Mouse (Mus musculus): ENCODE results near the gene Rasl12. TPM values are rescaled to one million over a fixed set of nuclear protein-coding genes. Genes with fewer than 3 reads are reported as not detected.
A peak's percentile ranks its signal among the peaks of the same experiment; 100 is the strongest.

The Rasl12 gene
- polyA plus RNA-seq, 1 experiment from 2014 or later: 2.5 TPM

GRCm38 (mm10) chr9:65435671-65436301, 37.5 kb downstream of the Rasl12 start, which contains the start of gene Mtfmt:
Gene Mtfmt (plus strand): TSS chr9:65435782.
- H3K36me3 ChIP-seq (ENCODE audit: control insufficient read depth, insufficient read depth, low read length): 0 out of 2 replicates have a peak, but pooled peaks cover 2% of the 10 kb centered on the region
- WGBS (ENCODE audit: insufficient replicate concordance): under 1% methylated on average over 52 of the region's 54 CpGs
- H3K4me3 ChIP-seq (ENCODE audit: low read depth, low read length): peak within 1 kb of the TSS; percentile 89
- peaks cover 4% of the 10 kb centered on the region; the same call in 1 of the 2 replicates for H3K4me1 ChIP-seq (ENCODE audit: control insufficient read depth, insufficient read depth, low read length)
- peak; percentile 74 for ATAC-seq (replicated peaks; ENCODE audit: insufficient number of reproducible peaks, low FRiP score, low TSS enrichment)
- H3K27me3 ChIP-seq (ENCODE audit: control insufficient read depth, insufficient read depth, low read length): no peaks in the 10 kb centered on the region
- H3K9ac ChIP-seq (ENCODE audit: low read depth, low read length): peak within 1 kb of the TSS; percentile 82
- H3K27ac ChIP-seq (ENCODE audit: low read depth, low read length): 0 out of 2 replicates have a peak within 1 kb of the TSS, but pooled peaks have one; percentile 25
- peak within 1 kb of the TSS; percentile 65 for H3K4me2 ChIP-seq
- H3K9me3 ChIP-seq (replicated peaks; ENCODE audit: control insufficient read depth, low read length): no peaks in the 10 kb centered on the region

- Histone ChIP-seq H3K4me1 (ENCODE audit: control insufficient read depth, insufficient read depth, low read length) (no peaks in the 10 kb centered on the region), H3K9me3 (replicated peaks; ENCODE audit: control insufficient read depth, low read length) (no peaks in the 10 kb centered on the region), H3K27ac (ENCODE audit: low read depth, low read length) (no peak overlapping the region), H3K27me3 (ENCODE audit: control insufficient read depth, insufficient read depth, low read length) (no peaks in the 10 kb centered on the region), H3K9ac (ENCODE audit: low read depth, low read length) (no peak overlapping the region), H3K36me3 (ENCODE audit: control insufficient read depth, insufficient read depth, low read length) (peaks cover 20% of the 10 kb centered on the region), H3K4me2 (no peak overlapping the region), H3K4me3 (ENCODE audit: low read depth, low read length) (no peak overlapping the region)
- no peak for ATAC-seq (replicated peaks; ENCODE audit: insufficient number of reproducible peaks, low FRiP score, low TSS enrichment)
- WGBS (ENCODE audit: insufficient replicate concordance): 91% methylated on average over 4 of the region's 4 CpGs
Observed at GRCm38 (mm10) chr9:65444692-65445091, 46.4 kb downstream of the Rasl12 start.

GRCm38 (mm10) chr9:65447951-65448350, 49.6 kb downstream of the Rasl12 start:
- ATAC-seq (replicated peaks; ENCODE audit: insufficient number of reproducible peaks, low FRiP score, low TSS enrichment): no peak
- H3K36me3 ChIP-seq (ENCODE audit: control insufficient read depth, insufficient read depth, low read length): peaks cover 17% of the 10 kb centered on the region
- WGBS (ENCODE audit: insufficient replicate concordance): 87% methylated on average over 6 of the region's 6 CpGs

GRCm38 (mm10) chr9:65458975-65459374, 60.7 kb downstream of the Rasl12 start:
- WGBS (ENCODE audit: insufficient replicate concordance): 83% methylated on average over 2 of the region's 2 CpGs
- H3K9ac ChIP-seq (ENCODE audit: low read depth, low read length): no peak overlapping the region

More at GRCm38 (mm10) chr9:65447951-65448350, 49.6 kb downstream of the Rasl12 start:
- Histone ChIP-seq H3K9ac (ENCODE audit: low read depth, low read length) (no peak overlapping the region), H3K4me2 (no peak overlapping the region), H3K27me3 (ENCODE audit: control insufficient read depth, insufficient read depth, low read length) (no peaks in the 10 kb centered on the region), H3K27ac (ENCODE audit: low read depth, low read length) (no peak overlapping the region), H3K4me3 (ENCODE audit: low read depth, low read length) (no peak overlapping the region), H3K9me3 (replicated peaks; ENCODE audit: control insufficient read depth, low read length) (no peaks in the 10 kb centered on the region), H3K4me1 (ENCODE audit: control insufficient read depth, insufficient read depth, low read length) (no peaks in the 10 kb centered on the region)

GRCm38 (mm10) chr9:65460198-65460597, 61.9 kb downstream of the Rasl12 start:
- H3K4me3 ChIP-seq (ENCODE audit: low read depth, low read length): peak overlapping the region; percentile 87
- peak overlapping the region; percentile 66; the same call in 1 of the 2 replicates for H3K27ac ChIP-seq (ENCODE audit: low read depth, low read length)
- 54% methylated on average over 3 of the region's 3 CpGs for WGBS (ENCODE audit: insufficient replicate concordance)
- H3K9me3 ChIP-seq (replicated peaks; ENCODE audit: control insufficient read depth, low read length): no peaks in the 10 kb centered on the region
- peak overlapping the region; percentile 84 for H3K9ac ChIP-seq (ENCODE audit: low read depth, low read length)
- H3K36me3 ChIP-seq (ENCODE audit: control insufficient read depth, insufficient read depth, low read length): no peaks in the 10 kb centered on the region
- H3K4me2 ChIP-seq: peak overlapping the region; percentile 78
- no peaks in the 10 kb centered on the region for H3K27me3 ChIP-seq (ENCODE audit: control insufficient read depth, insufficient read depth, low read length)
- peaks cover 14% of the 10 kb centered on the region for H3K4me1 ChIP-seq (ENCODE audit: control insufficient read depth, insufficient read depth, low read length)
- ATAC-seq (replicated peaks; ENCODE audit: insufficient number of reproducible peaks, low FRiP score, low TSS enrichment): no peak

More at GRCm38 (mm10) chr9:65458975-65459374, 60.7 kb downstream of the Rasl12 start:
- no peaks in the 10 kb centered on the region for H3K27me3 ChIP-seq (ENCODE audit: control insufficient read depth, insufficient read depth, low read length)
- H3K36me3 ChIP-seq (ENCODE audit: control insufficient read depth, insufficient read depth, low read length): no peaks in the 10 kb centered on the region
- no peak overlapping the region for H3K27ac ChIP-seq (ENCODE audit: low read depth, low read length)
- H3K4me1 ChIP-seq (ENCODE audit: control insufficient read depth, insufficient read depth, low read length): peaks cover 14% of the 10 kb centered on the region
- H3K9me3 ChIP-seq (replicated peaks; ENCODE audit: control insufficient read depth, low read length): no peaks in the 10 kb centered on the region
- no peak for ATAC-seq (replicated peaks; ENCODE audit: insufficient number of reproducible peaks, low FRiP score, low TSS enrichment)
- H3K4me2 ChIP-seq: no peak overlapping the region
- no peak overlapping the region for H3K4me3 ChIP-seq (ENCODE audit: low read depth, low read length)

- Histone ChIP-seq H3K36me3 (ENCODE audit: control insufficient read depth, insufficient read depth, low read length) (peaks cover under 1% of the 10 kb centered on the region; the same call in 1 of the 2 replicates), H3K9ac (ENCODE audit: low read depth, low read length) (peak within 1 kb of the TSS; percentile 84)
- WGBS (ENCODE audit: insufficient replicate concordance): under 1% methylated on average over 53 of the region's 53 CpGs
Observed at GRCm38 (mm10) chr9:65460732-65461442, 62.6 kb downstream of the Rasl12 start, which contains the start of gene Spg21. Gene Spg21 (plus strand): TSS chr9:65460947.

GRCm38 (mm10) chr9:65462544-65462943, 64.2 kb downstream of the Rasl12 start:
- Histone ChIP-seq H3K4me1 (ENCODE audit: control insufficient read depth, insufficient read depth, low read length) (peaks cover 14% of the 10 kb centered on the region), H3K27me3 (ENCODE audit: control insufficient read depth, insufficient read depth, low read length) (no peaks in the 10 kb centered on the region), H3K9ac (ENCODE audit: low read depth, low read length) (no peak overlapping the region), H3K36me3 (ENCODE audit: control insufficient read depth, insufficient read depth, low read length) (peaks cover 4% of the 10 kb centered on the region; the same call in 1 of the 2 replicates), H3K4me2 (peak overlapping the region; percentile 6; the same call in 1 of the 2 replicates), H3K4me3 (ENCODE audit: low read depth, low read length) (no peak overlapping the region), H3K9me3 (replicated peaks; ENCODE audit: control insufficient read depth, low read length) (no peaks in the 10 kb centered on the region), H3K27ac (ENCODE audit: low read depth, low read length) (no peak overlapping the region)
- ATAC-seq (replicated peaks; ENCODE audit: insufficient number of reproducible peaks, low FRiP score, low TSS enrichment): no peak
- 65% methylated on average over 5 of the region's 5 CpGs for WGBS (ENCODE audit: insufficient replicate concordance)

More at GRCm38 (mm10) chr9:65460732-65461442, 62.6 kb downstream of the Rasl12 start, which contains the start of gene Spg21:
- ATAC-seq (replicated peaks; ENCODE audit: insufficient number of reproducible peaks, low FRiP score, low TSS enrichment): peak; percentile 91
- Histone ChIP-seq H3K4me1 (ENCODE audit: control insufficient read depth, insufficient read depth, low read length) (peaks cover 14% of the 10 kb centered on the region), H3K4me2 (peak within 1 kb of the TSS; percentile 78), H3K27ac (ENCODE audit: low read depth, low read length) (peak within 1 kb of the TSS; percentile 72), H3K27me3 (ENCODE audit: control insufficient read depth, insufficient read depth, low read length) (no peaks in the 10 kb centered on the region), H3K4me3 (ENCODE audit: low read depth, low read length) (peak within 1 kb of the TSS; percentile 87), H3K9me3 (replicated peaks; ENCODE audit: control insufficient read depth, low read length) (no peaks in the 10 kb centered on the region)

GRCm38 (mm10) chr9:65464161-65464560, 65.9 kb downstream of the Rasl12 start:
- H3K4me3 ChIP-seq (ENCODE audit: low read depth, low read length): no peak overlapping the region
- H3K4me2 ChIP-seq: no peak overlapping the region
- 87% methylated on average over 6 of the region's 6 CpGs for WGBS (ENCODE audit: insufficient replicate concordance)
- ATAC-seq (replicated peaks; ENCODE audit: insufficient number of reproducible peaks, low FRiP score, low TSS enrichment): no peak
- H3K36me3 ChIP-seq (ENCODE audit: control insufficient read depth, insufficient read depth, low read length): peaks cover 4% of the 10 kb centered on the region; the same call in 1 of the 2 replicates
- peaks cover 14% of the 10 kb centered on the region for H3K4me1 ChIP-seq (ENCODE audit: control insufficient read depth, insufficient read depth, low read length)
- H3K27ac ChIP-seq (ENCODE audit: low read depth, low read length): no peak overlapping the region
- H3K9ac ChIP-seq (ENCODE audit: low read depth, low read length): no peak overlapping the region
- H3K9me3 ChIP-seq (replicated peaks; ENCODE audit: control insufficient read depth, low read length): no peaks in the 10 kb centered on the region
- H3K27me3 ChIP-seq (ENCODE audit: control insufficient read depth, insufficient read depth, low read length): no peaks in the 10 kb centered on the region
